Mouse (Mus musculus) cerebellum, adult 9-11 months (tissue): ENCODE results near the gene Adam12.
A peak's percentile ranks its signal among the peaks of the same experiment; 100 is the strongest.

Experiments used
- DNase-seq: peaks from one replicate; pipeline ENCODE4 v3.0.0; 2022

Adam12 gene

DNA sequence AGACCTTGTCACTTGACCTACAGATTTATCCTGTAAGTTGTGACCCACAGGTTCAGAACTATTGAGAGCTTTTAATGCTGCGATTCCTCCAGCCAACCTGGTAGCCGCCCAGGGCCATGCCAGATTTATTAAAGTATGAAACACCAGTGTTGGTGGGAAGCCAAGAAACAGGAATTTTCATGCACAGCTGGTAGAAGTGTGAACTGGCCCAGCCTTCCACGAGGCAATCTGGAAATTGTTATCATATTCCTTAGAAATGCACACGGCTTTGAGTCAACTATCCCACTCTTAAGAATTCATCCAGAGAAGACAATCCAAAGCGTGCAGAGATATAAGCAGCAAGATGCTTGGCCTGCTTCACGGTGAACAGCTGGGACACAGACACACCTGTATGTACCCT, 82.6 kb downstream of the Adam12 start:
- DNase-seq: no peak

DNA sequence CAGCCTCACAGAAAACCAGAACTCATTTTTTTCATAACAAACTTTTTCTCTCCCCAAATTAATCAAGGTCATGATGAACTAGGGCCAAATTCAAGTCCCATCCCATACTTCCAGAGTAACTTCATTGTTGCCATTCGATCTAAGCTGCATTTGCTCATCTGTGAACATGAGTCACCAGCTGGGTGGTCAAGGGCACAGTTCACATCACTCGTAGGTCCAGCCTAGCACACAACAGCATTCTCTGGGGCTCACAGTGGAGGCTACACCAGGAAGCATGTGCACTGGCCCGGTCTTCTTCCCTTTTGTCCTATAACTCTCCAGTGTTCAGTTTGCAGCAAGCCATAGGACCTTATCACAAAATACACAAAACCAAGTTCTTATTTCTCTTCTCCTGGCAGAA, 84.4 kb downstream of the Adam12 start:
- no peak for DNase-seq

GRCm38 (mm10) chr7:134146821-134147220, 85.1 kb downstream of the Adam12 start:
- DNase-seq: no peak

DNA sequence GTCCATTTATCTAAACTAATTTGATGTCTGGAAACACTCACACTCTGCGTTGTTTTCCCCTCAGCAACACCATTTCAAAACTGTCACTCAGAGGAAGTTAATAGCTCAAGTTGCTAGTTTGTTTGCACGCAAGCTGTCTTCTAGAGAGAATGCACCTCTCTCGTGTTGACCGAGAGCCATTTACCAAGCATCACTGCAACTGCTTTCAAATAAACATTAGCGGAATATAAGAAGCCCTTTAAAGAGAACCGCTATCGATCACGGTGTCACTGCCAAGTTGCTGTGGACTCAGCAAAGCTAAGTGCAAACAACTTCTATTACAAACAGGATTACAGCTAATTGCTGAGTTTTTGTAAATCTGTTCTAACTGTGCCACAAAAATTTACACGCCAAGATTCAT, 87.8 kb downstream of the Adam12 start:
- DNase-seq: no peak

GRCm38 (mm10) chr7:134139291-134139949, 92.5 kb downstream of the Adam12 start:
- no peak for DNase-seq

DNA sequence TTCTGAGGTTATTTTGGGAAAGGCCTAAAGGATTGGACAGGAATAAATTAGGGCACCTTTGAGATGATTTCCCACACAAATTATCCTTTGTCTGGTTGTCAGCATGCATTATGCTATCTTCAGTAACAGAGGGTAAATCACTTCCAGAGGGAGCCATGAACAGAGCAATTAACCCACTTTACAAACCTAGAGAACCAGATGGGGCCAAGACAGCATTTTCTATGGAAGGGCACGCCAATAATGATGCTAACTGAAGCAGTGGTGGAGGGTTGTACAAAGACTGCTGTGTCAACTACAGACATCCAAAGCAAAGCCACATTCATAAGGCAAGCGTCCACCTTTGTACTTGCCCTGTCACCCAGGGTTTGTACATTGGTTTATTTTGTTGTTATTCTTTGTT, 99.6 kb downstream of the Adam12 start:
- no peak for DNase-seq

- DNase-seq: no peak
These were observed 103.8 kb downstream of the Adam12 start for GRCm38 (mm10) chr7:134128087-134128522.

GRCm38 (mm10) chr7:134121397-134121796, 110.5 kb downstream of the Adam12 start:
- DNase-seq: no peak

DNA sequence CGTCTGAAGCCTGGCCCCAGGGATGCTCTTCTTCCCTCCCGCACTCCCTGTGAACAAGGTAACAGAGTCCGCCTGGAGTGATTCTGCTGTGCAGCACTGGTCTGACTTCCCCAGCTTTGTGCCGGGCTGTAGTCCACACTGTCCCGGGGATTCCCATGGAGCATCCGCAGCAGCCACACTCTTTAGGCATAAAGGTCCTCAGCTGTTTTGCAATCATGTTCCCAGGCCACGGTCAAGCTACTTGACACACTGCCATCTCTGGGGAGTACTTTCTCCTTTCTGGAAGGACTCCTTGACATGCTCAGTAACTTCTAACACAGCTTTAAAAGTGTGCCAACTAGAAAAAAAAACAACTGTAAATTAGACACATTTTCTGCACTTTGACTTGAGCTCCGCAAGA, 116.5 kb downstream of the Adam12 start:
- DNase-seq: no peak

- DNase-seq: no peak
These were observed 117.4 kb downstream of the Adam12 start for GRCm38 (mm10) chr7:134114311-134115188.

GRCm38 (mm10) chr7:134113829-134114228, 118.1 kb downstream of the Adam12 start:
- DNase-seq: no peak

DNA sequence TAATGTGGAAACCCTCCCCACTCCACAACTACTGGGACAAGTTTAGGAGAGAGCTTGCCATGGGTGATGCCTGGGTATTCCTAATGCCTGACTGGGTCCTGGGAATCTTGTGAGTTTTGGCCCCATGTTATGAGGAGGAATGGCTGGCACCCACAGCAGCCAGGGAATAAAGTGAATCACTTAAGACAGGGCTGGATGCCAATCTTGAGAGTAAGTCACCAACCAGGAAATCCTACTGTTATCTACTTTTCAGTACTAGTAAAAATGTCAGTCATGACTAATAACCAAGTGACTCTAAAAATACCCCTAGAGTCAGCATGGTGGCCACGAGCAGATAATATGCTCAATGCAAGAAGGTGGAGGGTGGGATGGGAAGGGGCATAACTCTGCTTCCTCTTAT, 121.8 kb downstream of the Adam12 start:
- no peak for DNase-seq

DNA sequence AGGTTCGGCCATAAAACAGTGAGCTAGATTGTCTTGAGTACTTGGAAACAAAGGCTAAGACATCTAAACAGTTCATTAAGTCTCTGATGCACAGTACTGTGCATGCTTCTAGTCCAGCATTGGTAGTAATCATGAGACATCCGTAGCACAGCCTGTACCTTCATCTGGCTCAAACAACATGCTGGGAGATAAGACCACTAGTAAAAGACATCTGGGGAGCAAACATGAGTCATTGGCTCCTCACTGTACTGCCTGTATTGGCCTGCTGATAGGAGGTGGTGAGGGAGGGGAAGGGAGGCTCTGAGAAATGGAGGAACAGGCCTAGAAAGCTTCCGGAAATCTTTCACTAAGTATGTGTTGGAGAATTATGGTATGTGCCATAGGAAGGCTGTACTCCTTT, 124.1 kb downstream of the Adam12 start:
- DNase-seq: no peak

- DNase-seq: no peak
These were observed 132.9 kb downstream of the Adam12 start for GRCm38 (mm10) chr7:134099010-134099409.

DNA sequence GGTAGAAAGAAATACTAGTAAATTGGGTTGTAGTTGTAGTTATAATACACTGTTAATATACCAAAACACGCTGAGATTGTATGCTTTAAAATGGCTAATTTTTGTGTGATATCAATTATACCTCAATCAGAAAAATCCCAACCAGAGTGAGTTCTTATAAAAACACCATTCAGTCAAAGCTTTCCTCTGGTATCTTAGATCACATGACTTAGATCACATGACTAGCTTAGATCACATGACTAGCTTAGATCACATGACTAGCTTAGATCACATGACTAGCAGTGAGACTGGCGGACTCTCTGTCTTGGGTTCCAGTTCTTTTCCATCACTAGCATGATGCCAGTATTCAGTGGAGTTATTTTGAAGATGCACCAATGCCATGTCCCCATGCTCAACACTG, 134.1 kb downstream of the Adam12 start:
- no peak for DNase-seq

DNA sequence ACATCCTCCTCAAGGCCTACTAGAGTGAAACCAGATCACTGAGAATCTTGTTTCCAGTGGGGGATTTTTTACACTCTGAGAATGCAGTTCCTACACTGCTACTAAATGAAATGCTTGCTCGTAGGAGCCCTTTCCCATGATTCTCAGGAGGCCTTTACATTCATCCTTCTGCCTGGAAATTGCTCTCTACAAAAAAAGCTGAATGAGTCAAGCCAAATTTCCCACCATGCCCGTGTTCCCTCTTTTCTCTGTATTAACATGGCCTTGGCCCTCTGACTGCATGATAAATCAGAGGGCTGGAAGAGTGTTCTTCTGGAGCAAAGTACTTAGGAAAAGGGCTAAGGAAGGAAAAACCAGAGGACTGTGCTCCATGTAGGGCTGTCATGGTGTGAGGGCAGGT, 138.1 kb downstream of the Adam12 start:
- no peak for DNase-seq

DNA sequence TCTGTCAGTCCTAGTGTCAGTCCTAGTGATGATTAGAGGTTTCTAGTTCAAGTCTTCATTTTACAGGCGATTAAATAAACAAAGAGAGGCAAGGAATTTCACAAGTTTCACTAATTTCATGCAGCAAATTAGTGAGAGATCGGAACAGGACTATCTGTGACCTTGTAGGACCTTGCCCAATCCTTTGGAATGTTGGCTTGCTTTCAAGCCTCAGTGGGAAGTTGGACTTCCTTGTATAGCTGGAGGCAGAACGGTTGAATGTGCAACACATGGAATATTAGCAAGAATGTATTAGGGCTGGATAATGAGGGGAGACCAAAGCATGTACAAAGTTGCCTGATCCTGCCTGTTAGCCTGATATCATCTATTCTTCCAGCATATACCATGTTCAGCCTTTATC, 141.2 kb downstream of the Adam12 start:
- DNase-seq: no peak

DNA sequence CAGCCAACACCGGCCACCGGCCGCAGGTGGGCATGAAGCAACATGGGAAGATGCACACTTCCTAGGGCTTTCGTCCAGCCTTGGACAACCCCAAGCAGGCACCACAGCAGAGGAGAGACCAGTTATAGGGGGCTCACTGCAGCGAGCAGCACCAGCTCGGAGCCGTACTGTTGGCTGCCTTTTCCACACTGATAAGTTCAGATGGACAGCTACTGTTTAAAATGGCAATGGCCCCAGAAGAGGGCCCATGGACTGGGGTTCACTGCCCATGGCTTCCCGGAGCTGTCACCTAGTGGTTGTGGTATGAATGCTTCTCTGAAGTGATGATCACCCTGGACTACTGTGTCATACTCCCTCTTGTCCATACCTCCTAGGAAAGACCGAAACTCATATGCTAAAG, 141.7 kb downstream of the Adam12 start:
- DNase-seq: no peak

- no peak for DNase-seq
These were observed 143.2 kb downstream of the Adam12 start for GRCm38 (mm10) chr7:134088548-134089347.

DNA sequence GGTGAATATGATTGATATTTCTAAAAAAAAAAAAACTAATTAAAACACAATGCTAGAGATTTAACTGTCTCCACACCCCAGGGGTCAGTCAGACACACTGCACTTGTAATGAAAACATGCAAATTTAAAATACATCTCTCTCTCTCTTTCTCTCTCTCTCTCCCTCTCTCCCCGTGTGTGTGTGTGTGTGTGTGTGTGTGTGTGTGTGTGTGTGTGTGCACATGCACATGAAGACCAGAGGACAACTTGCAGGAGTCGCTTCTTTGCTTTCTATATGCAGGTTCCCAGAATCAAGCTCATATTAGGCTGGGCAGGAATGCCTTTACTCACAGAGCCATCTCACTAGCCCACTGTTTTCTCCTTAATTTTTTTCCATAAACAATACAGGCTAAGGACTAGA, 146.6 kb downstream of the Adam12 start:
- no peak for DNase-seq

DNA sequence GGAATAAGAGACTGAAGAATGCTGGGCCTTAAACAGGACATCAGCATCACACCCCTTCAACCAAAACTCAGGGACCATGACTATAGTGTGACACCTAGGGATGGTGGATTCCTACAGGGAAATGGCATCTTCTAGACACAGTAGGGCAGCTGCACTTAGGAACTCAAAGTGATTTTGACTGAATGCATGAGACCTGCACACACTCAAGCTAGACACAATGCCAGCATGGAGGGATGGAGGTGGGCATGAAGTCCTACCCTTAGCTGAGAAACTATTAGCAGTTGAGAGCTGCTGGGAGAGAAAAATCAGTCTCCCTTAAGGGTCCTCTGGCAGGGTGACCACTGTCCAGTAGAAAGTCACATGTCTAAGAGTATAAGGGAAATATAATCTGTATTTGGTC, 147.0 kb downstream of the Adam12 start:
- DNase-seq: no peak

- DNase-seq: peak; percentile 9
These were observed 150.5 kb downstream of the Adam12 start for GRCm38 (mm10) chr7:134081307-134082072.
